Mouse (Mus musculus): Measurements from ENCODE around the gene Kras.

- no peak for TF ChIP-seq POLR2A (IDR thresholded peaks at IDR 0.05; ENCODE audit: extremely low read depth, insufficient read depth, low read length)
- TF ChIP-seq CTCF (IDR thresholded peaks at IDR 0.05; ENCODE audit: extremely low read depth, insufficient read depth, low read length), result no peak
Measured at GRCm38 (mm10) chr6:145267692-145268091, 17.7 kb upstream of the Kras start.
